Mouse (Mus musculus) limb, embryonic 10.5 days (tissue): ENCODE measurements around the gene Mrpl28. TPM values are rescaled to one million over a fixed set of nuclear protein-coding genes. Genes with fewer than 3 reads are reported as not detected.
"Not testable (repeated sequence)": the region's sequence is repeated elsewhere in the genome, so short reads cannot be mapped to it uniquely, and the experiment has no call there.

Experiments
- DNase-seq: peaks from one replicate; pipeline ENCODE4 v3.0.0-alpha.2; 2017; ENCODE audit warnings: low spot score
- H3K27ac ChIP-seq: fragments of 300-500 bp; sonication (generic); 2 replicates; pipeline ENCODE4 v1.5.1; 2016; ENCODE audit warnings: mild to moderate bottlenecking
- H3K27me3 ChIP-seq: fragments of 300-500 bp; sonication (generic); 2 replicates; pipeline ENCODE4 v1.6.1; 2016; ENCODE audit warnings: low read depth, mild to moderate bottlenecking; ENCODE audit not compliant: poor library complexity, severe bottlenecking
- H3K36me3 ChIP-seq: fragments of 300-500 bp; sonication (generic); 2 replicates; pipeline ENCODE4 v1.6.1; 2016; ENCODE audit warnings: mild to moderate bottlenecking, moderate library complexity
- H3K4me1 ChIP-seq: fragments of 300-500 bp; sonication (generic); 2 replicates; pipeline ENCODE4 v1.6.1; 2016
- H3K4me3 ChIP-seq: fragments of 300-500 bp; sonication (generic); 2 replicates; pipeline ENCODE4 v1.5.1; 2016; ENCODE audit warnings: mild to moderate bottlenecking, moderate library complexity
- H3K9me3 ChIP-seq: fragments of 300-500 bp; sonication (generic); replicated peaks from 2 replicates; pipeline ENCODE4 v1.6.1; 2016; ENCODE audit warnings: mild to moderate bottlenecking
- WGBS: fragments of 180-500 bp; shearing (Covaris S2); methylation state at CpG from one replicate; pipeline ENCODE4 v1.1.7; 2016; 5-methylcytosine and 5-hydroxymethylcytosine counted together
- polyA plus RNA-seq: library from polyadenylated mRNA; unstranded; fragments of >200 nt; fragmentation: Nextera tagmentation; extraction: Ambion mirVana; gene quantifications from 2 replicates; pipeline ENCODE4 v1.2.1, GENCODE M21; 2016

Mrpl28 gene
- polyA plus RNA-seq, 1 experiment from 2014 or later, result 302 TPM

GRCm38 (mm10) chr17:26151886-26152630 lies 28.8 kb downstream of the Mrpl28 start:
- H3K36me3 ChIP-seq, result peaks cover 94% of the 10 kb centered on the region
- H3K9me3 ChIP-seq, result no peaks in the 10 kb centered on the region
- 91% methylated on average over 2 of the region's 2 CpGs for WGBS
- H3K4me1 ChIP-seq, result no peaks in the 10 kb centered on the region
- no peaks in the 10 kb centered on the region for H3K27me3 ChIP-seq
- no peak for DNase-seq
- H3K27ac ChIP-seq, result no peak overlapping the region
- no peak overlapping the region for H3K4me3 ChIP-seq

- WGBS, result 96% methylated on average over 1 of the region's 1 CpGs
- no peaks in the 10 kb centered on the region for H3K9me3 ChIP-seq
- no peak overlapping the region for H3K27ac ChIP-seq
- H3K27me3 ChIP-seq, result no peaks in the 10 kb centered on the region
- no peak overlapping the region for H3K4me3 ChIP-seq
- no peak for DNase-seq
- H3K4me1 ChIP-seq, result no peaks in the 10 kb centered on the region
- peaks cover 55% of the 10 kb centered on the region for H3K36me3 ChIP-seq
Measured at GRCm38 (mm10) chr17:26162736-26163135, 39.4 kb downstream of the Mrpl28 start.

GRCm38 (mm10) chr17:26168039-26168438 lies 44.7 kb downstream of the Mrpl28 start:
- no peak overlapping the region for H3K27ac ChIP-seq
- no peak overlapping the region for H3K4me3 ChIP-seq
- H3K36me3 ChIP-seq, result peaks cover 50% of the 10 kb centered on the region
- H3K4me1 ChIP-seq, result no peaks in the 10 kb centered on the region
- WGBS, result 100% methylated on average over 2 of the region's 2 CpGs
- no peak for DNase-seq
- no peaks in the 10 kb centered on the region for H3K27me3 ChIP-seq
- H3K9me3 ChIP-seq, result no peaks in the 10 kb centered on the region

GRCm38 (mm10) chr17:26175248-26175647 lies 51.9 kb downstream of the Mrpl28 start:
- not testable (repeated sequence) for H3K9me3 ChIP-seq, DNase-seq, H3K27ac ChIP-seq, H3K27me3 ChIP-seq, H3K4me1 ChIP-seq, H3K4me3 ChIP-seq
- 87% methylated on average over 2 of the region's 2 CpGs for WGBS
- H3K36me3 ChIP-seq, result peaks cover 65% of the 10 kb centered on the region

Other genes starting within 250 kb of the Mrpl28 start
- gene Mettl26, start 248.4 kb upstream of the Mrpl28 start, polyA plus RNA-seq, result 69.3 and 69.6 TPM in 2 replicates
- 2.6 and 5.6 TPM in 2 replicates for gene Wfikkn1, start 242.6 kb upstream of the Mrpl28 start, polyA plus RNA-seq
- 37.5 and 37.9 TPM in 2 replicates for gene Rab40c, start 203.8 kb upstream of the Mrpl28 start, polyA plus RNA-seq
- 65.2 and 72.1 TPM in 2 replicates for gene Pigq, start 178.6 kb upstream of the Mrpl28 start, polyA plus RNA-seq
- gene Nhlrc4, start 178.5 kb upstream of the Mrpl28 start, polyA plus RNA-seq, result 0.10 and 0.18 TPM in 2 replicates
- 0.08 and 0.20 TPM in 2 replicates for gene A930017K11Rik, start 170.9 kb upstream of the Mrpl28 start, polyA plus RNA-seq
- gene Capn15, start 137.7 kb upstream of the Mrpl28 start, polyA plus RNA-seq, result 38.7 and 38.9 TPM in 2 replicates
- gene Rab11fip3, start 53.9 kb upstream of the Mrpl28 start, polyA plus RNA-seq, result 20.9 and 22.1 TPM in 2 replicates
- gene Decr2, start 33.2 kb upstream of the Mrpl28 start, polyA plus RNA-seq, result 23.0 and 26.3 TPM in 2 replicates
- gene Nme4, start 27.9 kb upstream of the Mrpl28 start, polyA plus RNA-seq, result 163 and 186 TPM in 2 replicates
- gene Tmem8, start 10.2 kb upstream of the Mrpl28 start, polyA plus RNA-seq, result 0.53 and 0.56 TPM in 2 replicates
- 11.5 and 14.2 TPM in 2 replicates for gene Axin1, start 15.2 kb downstream of the Mrpl28 start, polyA plus RNA-seq
- 0.53 and 0.58 TPM in 2 replicates for gene Pdia2, start 75.6 kb downstream of the Mrpl28 start, polyA plus RNA-seq
- gene Rgs11, start 79.5 kb downstream of the Mrpl28 start, polyA plus RNA-seq, result 1.3 and 1.5 TPM in 2 replicates
- gene Arhgdig, start 84.3 kb downstream of the Mrpl28 start, polyA plus RNA-seq, result 2.0 and 4.2 TPM in 2 replicates
- 21.5 and 28.0 TPM in 2 replicates for gene Fam234a, start 120.7 kb downstream of the Mrpl28 start, polyA plus RNA-seq
- gene Luc7l, start 129.4 kb downstream of the Mrpl28 start, polyA plus RNA-seq, result 136 and 137 TPM in 2 replicates